Mouse (Mus musculus): ENCODE measurements around the gene Tmem266.

The Tmem266 gene

DNA sequence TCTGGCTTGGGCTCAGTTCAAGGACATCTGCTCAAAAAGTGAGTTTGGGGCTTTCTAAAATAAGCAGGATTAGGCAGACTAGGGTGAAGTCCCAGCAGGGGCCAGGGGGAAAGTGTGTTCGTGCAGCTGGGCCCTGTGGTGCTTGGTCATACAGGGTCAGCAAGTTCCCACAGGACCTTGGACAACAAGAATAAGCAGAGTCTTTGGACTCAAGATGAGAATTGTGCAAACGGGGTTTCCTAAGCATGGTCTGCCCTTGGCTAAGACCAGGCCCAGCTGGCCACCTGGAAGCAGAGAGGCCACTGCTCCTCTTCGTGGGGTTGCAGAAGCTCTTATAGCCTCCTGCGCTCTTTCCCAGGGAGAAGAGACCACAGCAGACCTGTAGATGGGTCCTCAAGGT, 77.5 kb downstream of the Tmem266 start:
- no peak for DNase-seq (ENCODE audit: low spot score)

DNA sequence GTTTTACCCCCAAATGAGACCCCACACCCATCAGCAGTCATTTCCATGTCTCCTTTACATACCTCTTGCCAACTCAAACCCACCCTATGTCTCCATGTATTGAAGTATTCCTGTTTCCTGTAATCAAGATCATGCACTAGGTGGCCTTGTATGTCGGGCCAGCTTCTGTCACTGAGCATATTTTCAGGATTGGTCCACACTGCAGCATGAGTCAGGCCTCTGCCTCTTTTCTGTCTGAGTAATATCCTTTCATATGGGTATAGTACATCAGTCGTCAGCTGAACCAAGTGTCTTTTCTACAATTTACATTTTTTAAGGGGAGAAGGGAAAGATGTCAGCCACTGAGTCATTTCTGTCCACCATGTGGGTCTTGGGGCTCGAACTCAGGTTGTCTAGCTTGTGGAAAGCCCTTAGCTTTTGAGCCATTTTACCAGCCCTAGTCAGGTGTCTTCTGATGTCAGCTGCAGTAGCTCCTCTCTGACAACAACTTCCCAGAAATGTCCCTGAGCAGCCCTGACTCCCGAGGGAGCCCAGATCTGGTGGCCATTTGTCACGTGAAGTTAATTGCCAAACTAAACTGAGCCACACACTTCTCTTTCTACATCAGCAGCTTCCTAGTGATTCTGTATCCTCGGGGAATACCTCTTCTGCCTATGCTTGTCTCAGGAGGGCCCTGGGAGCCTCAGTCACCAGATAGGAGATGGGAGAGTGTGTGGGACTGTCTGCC, 78.4 kb downstream of the Tmem266 start:
- no peak for DNase-seq (ENCODE audit: low spot score)

- DNase-seq (ENCODE audit: low spot score), result no peak
Observed at GRCm38 (mm10) chr9:55406773-55407172, 80.1 kb downstream of the Tmem266 start.

GRCm38 (mm10) chr9:55408851-55409250, 82.1 kb downstream of the Tmem266 start:
- no peak for DNase-seq (ENCODE audit: low spot score)

GRCm38 (mm10) chr9:55409833-55410232, 83.1 kb downstream of the Tmem266 start:
- DNase-seq (ENCODE audit: low spot score), result no peak

DNA sequence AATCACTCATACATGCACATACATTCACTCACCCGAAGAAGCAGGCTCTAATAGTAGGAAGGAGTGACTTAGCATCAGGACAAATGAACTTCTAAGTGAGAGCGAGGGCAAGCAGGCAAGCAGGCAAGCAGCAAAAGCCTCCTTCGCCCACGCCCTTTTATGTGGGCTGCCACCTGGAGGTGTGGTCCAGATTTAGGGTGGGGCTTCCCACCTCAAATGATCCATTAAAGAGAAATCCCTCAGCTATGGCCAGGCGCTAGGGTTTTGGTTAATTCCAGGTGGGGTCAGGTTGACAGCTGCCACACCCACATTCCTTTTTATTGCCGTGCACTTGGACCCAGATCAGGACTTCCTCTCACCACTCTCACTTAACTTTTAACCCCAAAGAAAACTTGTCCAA, 83.7 kb downstream of the Tmem266 start:
- no peak for DNase-seq (ENCODE audit: low spot score)

GRCm38 (mm10) chr9:55411154-55411553, 84.4 kb downstream of the Tmem266 start:
- DNase-seq (ENCODE audit: low spot score), result no peak

GRCm38 (mm10) chr9:55421786-55422185, 95.1 kb downstream of the Tmem266 start:
- no peak for DNase-seq (ENCODE audit: low spot score)

DNA sequence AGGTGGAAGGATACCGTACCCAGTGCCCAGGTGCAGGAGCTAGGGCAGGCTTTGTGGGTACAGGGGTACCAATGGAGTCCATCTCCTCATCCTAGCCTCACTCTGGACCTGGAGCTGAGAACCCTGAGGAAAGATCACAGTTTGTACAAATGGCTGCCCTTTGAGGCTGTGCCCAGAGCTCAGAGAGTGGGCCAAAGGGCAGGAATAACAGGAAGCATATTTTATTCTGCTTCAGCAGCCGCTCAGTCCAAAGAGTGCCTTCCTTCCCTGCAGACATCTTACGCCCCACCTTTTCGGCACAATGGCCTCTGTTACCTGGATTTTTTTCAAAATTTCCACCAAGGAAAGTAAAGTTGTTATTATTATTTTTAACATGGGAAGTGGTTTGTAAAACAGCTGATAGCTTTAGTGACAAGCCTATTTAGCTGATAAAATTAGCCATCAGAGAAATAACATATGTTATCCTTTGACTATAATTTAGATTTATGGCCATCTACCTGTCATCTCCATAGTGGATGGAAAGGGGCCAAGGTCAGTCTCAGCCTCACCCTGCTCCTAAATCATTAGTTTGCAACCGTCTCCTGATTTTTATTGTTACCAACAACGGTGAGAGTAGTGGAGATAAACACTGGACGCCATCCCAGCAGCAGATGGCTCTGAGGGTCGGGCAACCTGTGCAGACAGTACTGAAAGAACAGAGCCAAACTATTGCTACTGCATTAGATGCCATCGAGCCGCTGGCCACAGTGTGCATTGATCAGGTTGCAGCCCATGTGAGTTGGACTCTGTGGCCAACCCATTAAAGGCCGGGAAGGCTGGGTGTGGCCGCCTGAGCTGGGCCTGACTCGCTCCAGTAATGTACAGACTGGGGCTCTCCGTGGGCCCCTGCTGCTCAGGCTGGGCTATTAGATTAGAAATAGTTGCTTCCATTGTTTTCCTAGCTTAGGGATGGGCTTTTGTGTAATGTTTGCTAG, 97.0 kb downstream of the Tmem266 start:
- DNase-seq (ENCODE audit: low spot score), result no peak

- no peak for DNase-seq (ENCODE audit: low spot score)
Observed at GRCm38 (mm10) chr9:55425271-55425810, 98.6 kb downstream of the Tmem266 start.

- DNase-seq (ENCODE audit: low spot score), result no peak
Observed at GRCm38 (mm10) chr9:55429242-55429975, 102.7 kb downstream of the Tmem266 start.

GRCm38 (mm10) chr9:55430133-55430532, 103.4 kb downstream of the Tmem266 start:
- DNase-seq (ENCODE audit: low spot score), result no peak

DNA sequence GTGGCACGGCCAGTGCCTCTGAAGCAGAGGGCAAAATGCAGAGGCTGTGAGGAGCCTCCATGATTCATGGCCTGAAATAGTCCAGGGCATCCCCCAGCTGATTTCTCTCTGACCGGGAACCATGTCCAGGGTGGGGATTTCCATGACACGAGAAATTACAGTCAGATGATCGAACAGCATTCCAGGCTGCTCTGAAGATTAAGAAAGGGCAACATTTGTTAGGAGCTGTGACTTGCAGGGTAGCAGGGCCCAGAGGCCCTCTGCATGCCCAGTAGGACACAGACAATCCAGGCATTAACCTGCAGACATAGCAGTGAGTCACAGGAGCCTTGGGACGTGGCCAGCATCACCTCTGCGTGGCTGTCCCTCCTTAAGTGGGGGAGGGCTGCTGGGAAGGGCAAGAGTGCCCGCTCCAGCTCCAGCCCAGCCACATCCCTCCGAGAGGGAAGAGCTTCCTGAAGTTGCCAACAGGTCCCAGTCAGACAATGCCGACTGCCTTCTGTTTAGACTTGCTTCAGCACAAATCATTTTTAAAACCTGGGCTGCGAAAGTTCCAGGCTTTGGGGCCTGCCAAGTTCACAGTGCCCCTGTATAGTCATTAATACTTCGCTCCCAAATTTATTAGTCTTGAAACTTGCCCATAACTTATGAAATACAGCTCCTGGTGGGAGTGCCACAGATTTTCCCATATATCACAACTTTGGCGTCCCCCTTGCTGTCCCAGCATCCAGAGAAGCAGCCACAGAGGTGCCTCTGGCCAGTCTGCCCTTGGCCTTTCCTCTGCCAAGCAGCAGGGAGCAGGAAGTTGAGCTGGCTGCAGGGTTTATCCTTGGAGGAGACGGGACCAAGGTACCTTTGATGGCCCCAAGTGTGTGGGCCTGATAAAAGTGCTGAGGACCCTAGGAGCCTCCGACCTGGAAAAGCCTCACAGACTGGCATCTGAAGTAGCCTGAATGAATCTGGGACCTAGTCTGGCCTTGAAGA, 105.9 kb downstream of the Tmem266 start:
- no peak for DNase-seq (ENCODE audit: low spot score)

- no peak for DNase-seq (ENCODE audit: low spot score)
Observed at GRCm38 (mm10) chr9:55433875-55434274, 107.2 kb downstream of the Tmem266 start.

- peak; percentile 63 for DNase-seq (ENCODE audit: low spot score)
Observed at GRCm38 (mm10) chr9:55438433-55438832, 111.7 kb downstream of the Tmem266 start.

GRCm38 (mm10) chr9:55439206-55439780, 112.6 kb downstream of the Tmem266 start:
- no peak for DNase-seq (ENCODE audit: low spot score)

- no peak for DNase-seq (ENCODE audit: low spot score)
Observed at GRCm38 (mm10) chr9:55447509-55447908, 120.8 kb downstream of the Tmem266 start.

GRCm38 (mm10) chr9:55449108-55449507, 122.4 kb downstream of the Tmem266 start:
- DNase-seq (ENCODE audit: low spot score), result no peak

DNA sequence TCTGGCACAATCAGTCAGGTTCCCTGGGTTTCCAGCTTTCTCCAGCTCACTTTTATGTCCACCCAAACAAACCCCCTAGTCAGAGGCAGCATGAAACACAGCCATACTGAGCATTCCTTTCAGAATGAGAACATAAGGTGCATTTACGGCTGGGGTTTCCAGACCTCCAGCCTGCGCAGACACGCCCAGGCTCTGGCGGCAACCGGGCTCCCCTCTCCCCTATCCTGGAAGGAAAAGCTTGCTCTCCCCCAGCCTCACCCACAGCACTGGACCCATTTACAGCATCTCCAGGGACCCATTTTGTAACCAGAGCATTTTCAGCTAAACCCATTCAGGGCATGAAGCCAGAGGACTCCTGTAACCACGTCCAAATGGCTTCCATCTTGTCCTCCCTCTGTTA, 123.3 kb downstream of the Tmem266 start:
- DNase-seq (ENCODE audit: low spot score), result no peak

DNA sequence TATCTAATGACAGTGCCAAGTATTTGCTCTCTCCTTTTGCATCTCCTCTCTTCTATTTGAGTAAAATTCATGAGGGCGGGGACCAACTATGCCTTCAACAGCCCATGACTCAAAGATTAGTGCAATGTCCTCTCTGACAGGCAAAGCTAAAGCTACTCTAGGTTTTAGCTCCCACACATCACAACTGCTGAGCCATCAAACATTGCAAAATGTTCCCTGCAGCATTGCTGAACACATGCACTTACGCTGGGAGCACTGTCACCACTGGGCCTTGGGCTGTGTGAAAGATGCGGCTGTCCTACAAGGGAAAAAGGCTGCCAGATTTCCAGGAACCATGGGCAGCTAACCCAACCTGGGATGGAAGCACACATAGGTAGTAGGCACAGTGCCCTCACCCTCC, 124.7 kb downstream of the Tmem266 start:
- no peak for DNase-seq (ENCODE audit: low spot score)

- DNase-seq (ENCODE audit: low spot score), result no peak
Observed at GRCm38 (mm10) chr9:55452906-55453305, 126.2 kb downstream of the Tmem266 start.
